Mouse (Mus musculus): ENCODE results near the gene AF067061.
"Not testable (repeated sequence)": the region's sequence is repeated elsewhere in the genome, so short reads cannot be mapped to it uniquely, and the experiment has no call there.

GRCm38 (mm10) chr13:120262870-120263269 lies at the start of gene AF067061:
- not testable (repeated sequence) for TF ChIP-seq CTCF (conservative IDR thresholded peaks at IDR 0.05; ENCODE audit: insufficient read depth, insufficient read length, low read depth, low read length); POLR2A (IDR thresholded peaks at IDR 0.05; ENCODE audit: low read depth, low read length)

Measured in kidney, adult 2 months (tissue).